Mouse (Mus musculus) limb, embryonic 15.5 days (tissue): ENCODE measurements at regions not wholly inside any gene's neighbourhood (a gene's known extent, or its start where the extent isn't known, plus 50 kb on each side); places are given as distances from the start of the nearest gene placed in this dataset.

Experiments
- ATAC-seq: fragments of 200-750 bp; cut with Nextera tagmentation; 2 replicates; pipeline ENCODE4 v1.8.0; 2017; ENCODE audit warnings: low read depth, moderate TSS enrichment; ENCODE audit not compliant: insufficient number of reproducible peaks, low FRiP score, low TSS enrichment
- H3K27ac ChIP-seq: fragments of 300-500 bp; sonication (generic); 2 replicates; pipeline ENCODE4 v1.5.1; 2015; ENCODE audit warnings: moderate library complexity, mild to moderate bottlenecking, inconsistent platforms
- H3K27me3 ChIP-seq: fragments of 300-500 bp; sonication (generic); 2 replicates; pipeline ENCODE4 v1.6.1; 2015; ENCODE audit warnings: inconsistent platforms
- H3K36me3 ChIP-seq: fragments of 300-500 bp; sonication (generic); 2 replicates; pipeline ENCODE4 v1.6.1; 2015; ENCODE audit warnings: inconsistent platforms
- H3K4me1 ChIP-seq: fragments of 300-500 bp; sonication (generic); 2 replicates; pipeline ENCODE4 v1.6.1; 2015; ENCODE audit warnings: inconsistent platforms
- H3K4me2 ChIP-seq: fragments of 300-500 bp; sonication (generic); 2 replicates; pipeline ENCODE4 v1.6.1; 2015; ENCODE audit warnings: mild to moderate bottlenecking, inconsistent platforms
- H3K4me3 ChIP-seq: fragments of 300-500 bp; sonication (generic); 2 replicates; pipeline ENCODE4 v1.5.1; 2015; ENCODE audit warnings: mild to moderate bottlenecking, inconsistent platforms
- H3K9ac ChIP-seq: fragments of 300-500 bp; sonication (generic); 2 replicates; pipeline ENCODE4 v1.6.1; 2015; ENCODE audit warnings: inconsistent platforms
- H3K9me3 ChIP-seq: fragments of 300-500 bp; sonication (generic); 2 replicates; pipeline ENCODE4 v1.6.1; 2016; ENCODE audit warnings: inconsistent platforms
- WGBS: fragments of 180-500 bp; shearing (Covaris S2); methylation state at CpG from one replicate; pipeline ENCODE4 v1.1.7; 2015; 5-methylcytosine and 5-hydroxymethylcytosine counted together

DNA sequence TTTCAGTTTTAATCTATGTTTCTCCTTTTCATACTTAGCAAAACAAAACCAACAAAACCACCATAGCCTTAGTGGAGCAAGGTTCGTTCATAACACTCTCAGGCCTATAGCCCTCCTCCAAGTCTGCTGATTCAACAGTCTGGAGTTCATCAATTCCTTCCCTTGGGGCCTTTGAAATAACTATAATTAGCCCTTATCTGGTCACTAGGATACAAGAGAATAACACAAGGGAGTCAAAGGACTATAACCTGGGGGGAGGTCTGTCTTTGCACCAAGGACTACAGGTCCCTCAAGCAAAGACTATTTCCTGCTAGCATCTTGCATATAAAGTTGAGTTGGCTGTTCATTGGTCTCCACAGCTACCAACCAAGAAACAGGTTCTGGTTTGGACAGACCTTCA is 129.5 kb upstream of the Hes1 start:
- Histone ChIP-seq H3K9me3 (no peaks in the 10 kb centered on the region), H3K4me1 (peaks cover 9% of the 10 kb centered on the region), H3K27ac (no peak overlapping the region), H3K36me3 (no peaks in the 10 kb centered on the region), H3K27me3 (peaks cover 21% of the 10 kb centered on the region; the same call in 1 of the 2 replicates), H3K9ac (no peak overlapping the region), H3K4me3 (no peak overlapping the region), H3K4me2 (no peak overlapping the region)
- ATAC-seq, result no peak
- 68% methylated on average over 1 of the region's 1 CpGs for WGBS

DNA sequence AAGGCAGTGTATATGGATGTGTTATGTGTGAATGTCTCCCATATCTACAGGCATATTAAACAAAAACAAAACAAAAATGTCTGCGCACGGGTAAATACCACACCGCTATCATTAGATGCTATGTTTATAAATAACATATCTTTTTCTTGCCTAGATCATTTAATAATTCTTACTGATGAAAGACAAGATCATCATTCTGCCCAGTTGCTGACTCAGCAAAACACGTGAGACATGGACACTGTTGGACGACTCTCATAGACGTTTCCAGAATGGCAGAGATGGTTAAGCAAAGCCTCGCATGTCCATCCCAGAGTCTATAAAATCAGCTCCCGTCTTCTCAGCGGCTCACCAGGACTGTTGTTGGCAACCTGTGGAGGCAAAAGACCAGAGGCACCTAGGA is 125.5 kb upstream of the Hes1 start:
- H3K9me3 ChIP-seq, result no peaks in the 10 kb centered on the region
- no peaks in the 10 kb centered on the region for H3K36me3 ChIP-seq
- no peak overlapping the region for H3K27ac ChIP-seq
- no peak overlapping the region for H3K4me3 ChIP-seq
- H3K27me3 ChIP-seq, result peaks cover 21% of the 10 kb centered on the region; the same call in 1 of the 2 replicates
- H3K4me2 ChIP-seq, result no peak overlapping the region
- H3K9ac ChIP-seq, result no peak overlapping the region
- no peak for ATAC-seq
- WGBS, result 89% methylated on average over 9 of the region's 9 CpGs
- peaks cover 27% of the 10 kb centered on the region for H3K4me1 ChIP-seq

DNA sequence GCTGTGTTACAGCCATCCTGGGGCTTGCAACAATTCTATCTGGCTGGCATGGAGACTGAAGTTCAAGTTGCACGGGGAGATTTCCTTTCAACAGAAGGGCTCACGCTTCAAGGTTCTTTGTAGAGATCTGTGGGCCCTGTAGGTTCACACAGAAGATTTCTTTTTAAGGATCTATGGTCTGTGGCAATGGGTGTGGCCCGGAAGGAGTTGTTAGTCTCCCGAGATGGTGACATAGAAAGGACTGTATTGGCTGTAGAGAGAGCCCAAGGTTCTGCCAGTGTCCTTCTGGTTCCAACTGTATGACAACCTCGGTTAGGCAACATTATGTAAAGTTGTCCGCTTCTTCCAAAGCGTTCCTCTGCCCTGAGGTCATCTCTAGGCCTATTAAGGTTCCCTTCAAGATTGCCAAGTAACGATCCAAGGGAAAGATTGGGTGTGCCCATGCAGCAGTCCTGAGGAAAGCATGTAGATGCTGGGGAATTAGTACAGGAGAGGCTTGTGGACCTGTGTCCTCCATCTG is 124.8 kb upstream of the Hes1 start:
- H3K9ac ChIP-seq, result no peak overlapping the region
- no peak overlapping the region for H3K4me2 ChIP-seq
- peaks cover 30% of the 10 kb centered on the region for H3K4me1 ChIP-seq
- 57% methylated on average over 8 of the region's 8 CpGs for WGBS
- peaks cover 18% of the 10 kb centered on the region; the same call in 1 of the 2 replicates for H3K27me3 ChIP-seq
- H3K27ac ChIP-seq, result no peak overlapping the region
- no peak for ATAC-seq
- H3K9me3 ChIP-seq, result no peaks in the 10 kb centered on the region
- no peak overlapping the region for H3K4me3 ChIP-seq
- H3K36me3 ChIP-seq, result no peaks in the 10 kb centered on the region

DNA sequence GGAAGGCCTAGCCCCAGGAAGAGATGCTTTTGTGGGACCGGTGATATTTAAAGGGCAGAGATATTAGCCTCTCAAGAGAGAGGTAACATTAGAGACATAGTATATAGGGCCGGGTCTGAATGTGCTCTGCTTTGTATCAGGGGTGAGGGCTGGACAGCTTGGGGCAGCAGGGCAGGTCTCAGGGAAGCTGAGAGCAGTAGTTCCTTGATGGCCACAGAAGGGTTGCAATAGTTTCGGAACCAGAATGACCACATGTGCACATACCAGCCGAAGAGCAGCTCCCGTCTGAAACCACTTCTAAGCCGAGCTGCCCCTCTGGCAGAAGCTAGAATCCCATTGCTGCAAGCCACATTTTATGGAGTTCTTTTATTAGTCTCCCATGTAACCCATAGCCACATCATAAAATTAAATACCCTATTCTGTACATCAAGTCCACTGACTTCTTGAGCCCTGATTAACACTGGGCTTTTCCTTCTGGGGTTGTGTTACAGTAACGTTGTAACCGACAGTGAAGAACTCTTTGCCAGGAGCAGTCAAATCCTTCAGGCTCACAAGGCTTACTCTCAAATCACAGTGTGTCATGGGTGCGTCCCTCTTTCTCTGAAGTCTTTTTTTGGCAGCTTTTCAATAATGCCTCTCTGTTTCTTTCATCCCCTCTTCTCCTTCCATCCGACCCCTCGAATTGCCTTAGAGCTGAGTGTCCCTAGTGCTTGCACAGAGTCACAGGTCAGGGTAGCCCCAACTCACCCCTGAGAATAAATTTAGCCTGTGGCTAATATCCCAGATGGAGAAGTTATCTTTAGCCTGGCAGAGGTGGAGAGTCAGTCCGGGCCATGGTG is 124.1 kb upstream of the Hes1 start:
- no peak overlapping the region for H3K9ac ChIP-seq
- ATAC-seq, result peak; percentile 53
- H3K4me1 ChIP-seq, result peaks cover 33% of the 10 kb centered on the region
- WGBS, result 13% methylated on average over 12 of the region's 12 CpGs
- no peaks in the 10 kb centered on the region for H3K36me3 ChIP-seq
- H3K9me3 ChIP-seq, result no peaks in the 10 kb centered on the region
- H3K27me3 ChIP-seq, result peaks cover 18% of the 10 kb centered on the region; the same call in 1 of the 2 replicates
- no peak overlapping the region for H3K4me3 ChIP-seq
- H3K4me2 ChIP-seq, result no peak overlapping the region
- H3K27ac ChIP-seq, result no peak overlapping the region

DNA sequence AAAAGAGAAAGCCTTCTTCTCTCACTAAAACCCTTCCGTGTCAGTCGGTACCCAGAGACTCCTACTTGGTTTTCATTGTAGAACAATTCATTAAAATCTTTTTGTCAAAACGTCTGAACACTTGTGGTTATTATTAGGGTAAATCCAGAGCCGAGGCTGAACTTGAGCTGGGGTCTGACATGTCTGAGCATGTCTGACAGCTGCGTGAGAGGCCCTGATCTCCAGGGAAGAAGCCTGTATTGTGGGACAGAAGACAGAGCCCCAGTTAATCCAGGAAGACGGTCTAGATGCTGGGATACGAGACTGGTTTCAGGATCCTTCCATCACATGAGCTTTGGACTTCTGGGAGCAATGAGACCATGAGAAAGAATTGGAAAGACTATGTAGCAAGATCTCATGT is 122.1 kb upstream of the Hes1 start:
- Histone ChIP-seq H3K4me3 (no peak overlapping the region), H3K9me3 (no peaks in the 10 kb centered on the region), H3K4me1 (peaks cover 54% of the 10 kb centered on the region), H3K27ac (no peak overlapping the region), H3K9ac (no peak overlapping the region), H3K4me2 (no peak overlapping the region), H3K27me3 (peaks cover 6% of the 10 kb centered on the region; the same call in 1 of the 2 replicates), H3K36me3 (no peaks in the 10 kb centered on the region)
- no peak for ATAC-seq
- 47% methylated on average over 7 of the region's 7 CpGs for WGBS

GRCm38 (mm10) chr16:29943963-29944860 is 120.0 kb upstream of the Hes1 start:
- Histone ChIP-seq H3K9ac (no peak overlapping the region), H3K36me3 (no peaks in the 10 kb centered on the region), H3K9me3 (no peaks in the 10 kb centered on the region), H3K4me2 (no peak overlapping the region), H3K27ac (no peak overlapping the region), H3K4me3 (no peak overlapping the region), H3K4me1 (peaks cover 54% of the 10 kb centered on the region), H3K27me3 (no peaks in the 10 kb centered on the region)
- 78% methylated on average over 10 of the region's 10 CpGs for WGBS
- no peak for ATAC-seq

GRCm38 (mm10) chr16:29944966-29945365 is 119.2 kb upstream of the Hes1 start:
- H3K9me3 ChIP-seq, result no peaks in the 10 kb centered on the region
- H3K9ac ChIP-seq, result no peak overlapping the region
- H3K27me3 ChIP-seq, result no peaks in the 10 kb centered on the region
- peaks cover 50% of the 10 kb centered on the region for H3K4me1 ChIP-seq
- WGBS, result 81% methylated on average over 5 of the region's 5 CpGs
- no peak overlapping the region for H3K4me2 ChIP-seq
- H3K4me3 ChIP-seq, result no peak overlapping the region
- no peak for ATAC-seq
- H3K27ac ChIP-seq, result no peak overlapping the region
- H3K36me3 ChIP-seq, result no peaks in the 10 kb centered on the region

- Histone ChIP-seq H3K4me1 (peaks cover 50% of the 10 kb centered on the region), H3K4me3 (peak overlapping the region; percentile 38), H3K27me3 (no peaks in the 10 kb centered on the region), H3K9me3 (no peaks in the 10 kb centered on the region), H3K4me2 (peak overlapping the region; percentile 73), H3K9ac (peak overlapping the region; percentile 47; the same call in 1 of the 2 replicates), H3K27ac (peak overlapping the region; percentile 90), H3K36me3 (no peaks in the 10 kb centered on the region)
- 7% methylated on average over 9 of the region's 9 CpGs for WGBS
- no peak for ATAC-seq
Measured at GRCm38 (mm10) chr16:29945376-29945890, 118.8 kb upstream of the Hes1 start.

DNA sequence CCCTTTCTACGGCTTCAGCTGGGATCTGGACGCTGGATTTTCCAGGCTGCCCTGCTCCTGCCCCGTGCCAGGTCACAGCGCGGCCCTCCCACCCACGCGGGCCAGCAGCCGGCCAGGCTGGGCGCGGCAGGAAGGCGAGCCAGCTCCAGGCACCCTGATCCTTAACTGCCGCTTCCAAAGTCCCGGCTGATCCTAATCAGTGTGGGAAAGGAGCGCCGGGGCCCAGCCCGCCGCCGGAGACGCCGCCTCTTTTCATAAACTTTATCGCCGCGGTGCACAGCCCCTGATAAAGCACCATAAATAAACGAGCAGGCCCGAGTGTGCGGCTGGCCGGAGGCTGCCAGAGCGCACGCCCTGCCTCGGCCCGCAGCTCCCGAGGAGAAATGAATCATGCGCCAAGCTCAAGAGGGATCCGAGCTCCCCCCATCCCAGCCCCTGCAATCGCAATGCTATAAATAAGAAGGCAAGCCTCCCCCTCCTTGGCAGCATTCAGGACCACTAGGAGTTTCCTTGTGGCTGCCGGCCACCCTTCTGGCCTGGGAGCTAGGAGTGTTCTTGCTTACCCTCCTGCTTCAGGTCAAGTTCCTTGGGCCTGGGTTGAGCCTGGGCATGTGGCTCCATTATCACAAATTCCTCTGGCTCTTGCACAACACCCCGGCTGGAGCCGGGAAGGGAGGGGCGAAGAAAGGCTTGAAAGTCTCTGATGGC is 118.1 kb upstream of the Hes1 start:
- Histone ChIP-seq H3K27me3 (no peaks in the 10 kb centered on the region), H3K4me1 (peaks cover 50% of the 10 kb centered on the region), H3K4me2 (peak overlapping the region; percentile 73), H3K4me3 (peak overlapping the region; percentile 38), H3K9me3 (no peaks in the 10 kb centered on the region), H3K36me3 (no peaks in the 10 kb centered on the region), H3K9ac (peak overlapping the region; percentile 47; the same call in 1 of the 2 replicates), H3K27ac (peak overlapping the region; percentile 90)
- WGBS, result 2% methylated on average over 39 of the region's 39 CpGs
- ATAC-seq, result peak; percentile 82

- Histone ChIP-seq H3K4me3 (no peak overlapping the region), H3K27ac (peak overlapping the region; percentile 44), H3K9ac (no peak overlapping the region), H3K4me1 (peaks cover 48% of the 10 kb centered on the region), H3K4me2 (no peak overlapping the region), H3K36me3 (no peaks in the 10 kb centered on the region), H3K27me3 (no peaks in the 10 kb centered on the region; the same call in 1 of the 2 replicates), H3K9me3 (no peaks in the 10 kb centered on the region)
- 64% methylated on average over 5 of the region's 5 CpGs for WGBS
- ATAC-seq, result no peak
Measured at GRCm38 (mm10) chr16:29946966-29947365, 117.2 kb upstream of the Hes1 start.

DNA sequence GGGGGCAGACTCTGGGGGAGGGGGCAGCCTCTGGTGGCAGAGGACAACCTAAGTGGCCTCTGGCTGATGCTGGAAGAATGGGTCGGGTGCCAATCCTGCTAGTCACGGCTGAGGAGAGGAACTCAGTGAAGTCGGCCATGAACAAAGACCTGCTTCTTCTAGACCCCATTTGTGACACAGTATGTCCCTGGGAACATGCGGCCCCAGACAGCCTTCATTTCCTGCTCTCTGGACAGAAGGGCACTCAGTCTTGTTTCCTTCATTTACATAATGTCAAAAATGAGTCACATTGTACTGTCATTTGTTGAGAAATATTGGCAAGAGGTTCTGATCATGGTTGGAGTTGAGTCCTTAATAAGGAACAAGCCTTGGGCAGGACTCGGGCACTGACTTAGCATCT is 116.5 kb upstream of the Hes1 start:
- Histone ChIP-seq H3K27me3 (no peaks in the 10 kb centered on the region; the same call in 1 of the 2 replicates), H3K27ac (peak overlapping the region; percentile 44; the same call in 1 of the 2 replicates), H3K4me2 (no peak overlapping the region), H3K9ac (no peak overlapping the region), H3K4me1 (peaks cover 47% of the 10 kb centered on the region), H3K9me3 (no peaks in the 10 kb centered on the region), H3K36me3 (no peaks in the 10 kb centered on the region), H3K4me3 (no peak overlapping the region)
- WGBS, result 66% methylated on average over 5 of the region's 5 CpGs
- no peak for ATAC-seq
